Mouse (Mus musculus) E14TG2a.4 (cell line): Measurements from ENCODE around the gene Mcm2.

Experiments used
- CTCF ChIP-seq: conservative IDR thresholded peaks from 2 replicates; pipeline ENCODE4 v1.5.1; 2014; ENCODE audit warnings: low read length
- NANOG ChIP-seq: IDR thresholded peaks from 2 replicates; pipeline ENCODE4 v1.6.1; 2014; ENCODE audit warnings: borderline replicate concordance, low read length, mixed read lengths

- TF ChIP-seq CTCF (no peak), NANOG (no peak)
Observed at GRCm38 (mm10) chr6:88881334-88881733, 17.2 kb downstream of the Mcm2 start.
